Mouse (Mus musculus) myocyte (in vitro differentiated cells): ENCODE measurements around the gene Trim61.

Experiments
- CEBPB ChIP-seq: IDR thresholded peaks from 2 replicates; pipeline ENCODE4 v1.6.1; 2011; ENCODE audit warnings: mild to moderate bottlenecking, moderate library complexity; ENCODE audit not compliant: poor library complexity, insufficient read depth, severe bottlenecking
- E2F4 ChIP-seq: IDR thresholded peaks from one replicate; pipeline ENCODE4 v1.6.1; 2011; ENCODE audit warnings: mild to moderate bottlenecking, control low read depth, moderate library complexity; ENCODE audit not compliant: insufficient read depth
- MAX ChIP-seq: IDR thresholded peaks from one replicate; pipeline ENCODE4 v1.6.1; 2011; ENCODE audit warnings: low read depth, mild to moderate bottlenecking, control low read depth
- MYOD1 ChIP-seq, 3 experiments: IDR thresholded peaks; one replicate each; pipeline ENCODE4 v1.6.1; 2011; ENCODE audit warnings: control low read depth in 2 of 3, low read depth in 2 of 3, mild to moderate bottlenecking in 2 of 3, moderate library complexity in 1 of 3; ENCODE audit not compliant: insufficient read length in 2 of 3, control insufficient read depth in 1 of 3
- MYOG ChIP-seq, 3 experiments: IDR thresholded peaks; one replicate each; pipeline ENCODE4 v1.6.1; 2011; ENCODE audit warnings: control low read depth in 2 of 3, low read depth in 2 of 3, mild to moderate bottlenecking in 2 of 3; ENCODE audit not compliant: insufficient read length in 2 of 3, control insufficient read depth in 1 of 3, insufficient read depth in 1 of 3
- POLR2A ChIP-seq: IDR thresholded peaks from one replicate; pipeline ENCODE4 v1.6.1; 2011; ENCODE audit warnings: low read depth, mild to moderate bottlenecking, control low read depth, moderate library complexity; ENCODE audit not compliant: insufficient read length
- POLR2AphosphoS2 ChIP-seq: IDR thresholded peaks from one replicate; pipeline ENCODE4 v1.6.1; 2011; ENCODE audit warnings: low read depth, control low read depth; ENCODE audit not compliant: insufficient read length
- SRF ChIP-seq: IDR thresholded peaks from one replicate; pipeline ENCODE4 v1.6.1; 2011; ENCODE audit warnings: low read depth; ENCODE audit not compliant: control insufficient read depth, insufficient read length
- TCF12 ChIP-seq: IDR thresholded peaks from one replicate; pipeline ENCODE4 v1.6.1; 2011; ENCODE audit warnings: mild to moderate bottlenecking, control low read depth; ENCODE audit not compliant: poor library complexity, insufficient read depth, severe bottlenecking
- TCF3 ChIP-seq: IDR thresholded peaks from one replicate; pipeline ENCODE4 v1.6.1; 2011; ENCODE audit warnings: low read depth, control low read depth; ENCODE audit not compliant: insufficient read length
- USF1 ChIP-seq: IDR thresholded peaks from one replicate; pipeline ENCODE4 v1.6.1; 2011; ENCODE audit warnings: low read depth, mild to moderate bottlenecking, control low read depth, moderate library complexity

DNA sequence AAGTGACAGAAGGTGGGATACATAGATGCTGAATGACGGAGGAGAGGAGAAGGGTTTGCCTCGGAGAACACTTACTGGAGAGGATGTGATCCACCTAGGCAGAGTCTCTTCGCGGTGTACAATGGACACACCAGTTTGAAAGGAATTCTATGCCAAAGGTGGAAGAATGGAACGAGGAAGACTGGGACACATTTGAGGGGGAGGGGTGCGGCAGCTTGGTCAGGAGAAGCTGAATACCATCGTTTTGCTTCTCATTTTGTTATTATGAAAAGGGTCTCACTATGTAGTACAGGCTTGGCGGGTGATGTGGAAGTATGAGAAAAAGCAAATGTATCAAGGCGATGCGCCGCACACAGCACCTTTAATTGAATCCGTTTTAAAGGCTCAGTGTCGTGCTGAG is 14.7 kb upstream of the Trim61 start:
- TF ChIP-seq TCF12 (no peak), TCF3 (no peak), POLR2A (no peak), MYOD1 (IDR thresholded peaks at IDR 0.05; ENCODE audit: control insufficient read depth in 1 of 3, insufficient read length in 2 of 3, low read depth in 2 of 3) (no peak), CEBPB (no peak), MAX (no peak), MYOG (IDR thresholded peaks at IDR 0.05; ENCODE audit: control insufficient read depth in 1 of 3, insufficient read depth in 1 of 3, insufficient read length in 2 of 3, low read depth in 2 of 3) (no peak), USF1 (no peak), E2F4 (no peak), POLR2AphosphoS2 (no peak), SRF (no peak)
